Mouse (Mus musculus): ENCODE results near the gene Zfp628.

- TF ChIP-seq CTCF (IDR thresholded peaks at IDR 0.05; ENCODE audit: control insufficient read depth, insufficient read depth, insufficient read length) (no peak), USF1 (IDR thresholded peaks at IDR 0.05; ENCODE audit: low read depth) (no peak), MAX (IDR thresholded peaks at IDR 0.05) (no peak)
Measured at GRCm38 (mm10) chr7:4953815-4954445, 38.9 kb downstream of the Zfp628 start.

Data from C2C12 (cell line).